Mouse (Mus musculus) heart, embryonic 16.5 days (tissue): ENCODE results near the gene Cpt2. TPM values are rescaled to one million over a fixed set of nuclear protein-coding genes. Genes with fewer than 3 reads are reported as not detected.

Experiments used
- ATAC-seq: fragments of 200-750 bp; cut with Nextera tagmentation; replicated peaks from 2 replicates; pipeline ENCODE4 v1.8.0; 2017; ENCODE audit warnings: moderate number of reproducible peaks; ENCODE audit not compliant: insufficient read depth, low FRiP score; ENCODE audit errors: extremely low read depth
- H3K27ac ChIP-seq: fragments of 300-500 bp; sonication (generic); 2 replicates; pipeline ENCODE4 v1.5.1; 2014; ENCODE audit warnings: mild to moderate bottlenecking, low read length, control low read depth, moderate library complexity
- H3K27me3 ChIP-seq: fragments of 300-500 bp; sonication (generic); 2 replicates; pipeline ENCODE4 v1.6.1; 2014; ENCODE audit warnings: low read length, mixed read lengths; ENCODE audit not compliant: control insufficient read depth, insufficient read depth
- H3K36me3 ChIP-seq: fragments of 300-500 bp; sonication (generic); 2 replicates; pipeline ENCODE4 v1.6.1; 2014; ENCODE audit not compliant: control insufficient read depth, insufficient read depth
- H3K4me1 ChIP-seq: fragments of 300-500 bp; sonication (generic); 2 replicates; pipeline ENCODE4 v1.6.1; 2014; ENCODE audit warnings: low read length, mixed read lengths; ENCODE audit not compliant: control insufficient read depth, insufficient read depth
- H3K4me2 ChIP-seq: fragments of 300-500 bp; sonication (generic); 2 replicates; pipeline ENCODE4 v1.6.1; 2014; ENCODE audit warnings: low read depth, mild to moderate bottlenecking, control low read depth, low read length
- H3K4me3 ChIP-seq: fragments of 300-500 bp; sonication (generic); 2 replicates; pipeline ENCODE4 v1.5.1; 2014; ENCODE audit warnings: mild to moderate bottlenecking, control low read depth, low read length
- H3K9ac ChIP-seq: fragments of 300-500 bp; sonication (generic); 2 replicates; pipeline ENCODE4 v1.6.1; 2014; ENCODE audit warnings: low read length, control low read depth
- H3K9me3 ChIP-seq: fragments of 300-500 bp; sonication (generic); replicated peaks from 2 replicates; pipeline ENCODE4 v1.6.1; 2016; ENCODE audit warnings: low read length; ENCODE audit not compliant: control insufficient read depth
- WGBS: fragments of 180-500 bp; shearing (Covaris S2); extraction: QIAGEN DNeasy Blood & Tissue Kit; methylation state at CpG from one replicate; pipeline ENCODE4 v1.1.7; 2014; 5-methylcytosine and 5-hydroxymethylcytosine counted together
- polyA plus RNA-seq: library from polyadenylated mRNA; unstranded; fragments of >200 nt; fragmentation: Nextera tagmentation; extraction: Ambion mirVana; gene quantifications from 2 replicates; pipeline ENCODE4 v1.2.1, GENCODE M21; 2015

Cpt2 gene
- polyA plus RNA-seq, 1 experiment from 2014 or later = 69.2 TPM

DNA sequence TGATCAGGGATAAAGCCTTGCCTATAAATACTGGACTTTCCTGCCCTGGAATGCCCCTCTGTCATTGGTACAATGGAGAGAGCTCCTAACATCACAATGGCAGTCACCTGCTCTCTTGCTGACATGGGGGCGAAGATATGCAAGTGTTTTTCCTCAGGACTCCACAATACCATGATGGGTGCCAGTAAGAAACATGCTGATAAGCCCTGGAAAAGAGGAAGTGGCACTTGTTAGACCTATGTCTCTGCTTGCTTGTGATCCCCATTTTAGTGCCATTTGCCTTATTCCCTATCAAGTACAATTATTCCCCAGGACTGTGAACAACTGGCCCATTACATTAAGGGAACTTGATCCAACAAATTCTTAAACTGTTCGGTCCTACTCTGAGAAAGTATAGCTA lies 5.3 kb upstream of the Cpt2 start:
- no peak overlapping the region for H3K27ac ChIP-seq
- no peaks in the 10 kb centered on the region for H3K4me1 ChIP-seq
- no peak overlapping the region for H3K9ac ChIP-seq
- no peak overlapping the region for H3K4me3 ChIP-seq
- H3K4me2 ChIP-seq = no peak overlapping the region
- no peaks in the 10 kb centered on the region for H3K27me3 ChIP-seq
- ATAC-seq = no peak
- 67% methylated on average over 2 of the region's 2 CpGs for WGBS
- H3K9me3 ChIP-seq = no peaks in the 10 kb centered on the region
- no peaks in the 10 kb centered on the region for H3K36me3 ChIP-seq

DNA sequence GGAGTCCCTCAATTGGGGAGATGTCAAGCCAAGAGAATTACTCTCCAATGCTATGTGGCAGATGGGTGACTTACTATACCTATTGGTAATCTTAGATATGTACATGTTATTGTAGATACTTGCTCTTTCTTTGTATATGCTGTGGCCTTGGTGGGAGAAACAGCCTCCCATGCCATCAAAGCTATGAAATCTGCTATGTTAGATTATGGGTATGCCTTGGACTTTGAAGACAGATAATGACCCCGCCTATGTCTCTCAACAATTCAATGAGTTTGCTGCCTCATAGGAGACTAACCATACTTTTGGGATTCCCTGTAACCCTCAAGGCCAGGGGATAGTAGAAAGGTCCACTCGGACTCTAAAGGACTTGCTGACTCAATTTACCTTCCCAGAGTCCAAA lies 4.9 kb upstream of the Cpt2 start:
- no peaks in the 10 kb centered on the region for H3K9me3 ChIP-seq
- no peak for ATAC-seq
- no peak overlapping the region for H3K9ac ChIP-seq
- H3K27ac ChIP-seq = no peak overlapping the region
- H3K36me3 ChIP-seq = no peaks in the 10 kb centered on the region
- no peaks in the 10 kb centered on the region for H3K4me1 ChIP-seq
- H3K4me2 ChIP-seq = no peak overlapping the region
- whole genome bisulfite sequencing = 54% methylated on average over 2 of the region's 2 CpGs
- H3K27me3 ChIP-seq = no peaks in the 10 kb centered on the region
- no peak overlapping the region for H3K4me3 ChIP-seq

DNA sequence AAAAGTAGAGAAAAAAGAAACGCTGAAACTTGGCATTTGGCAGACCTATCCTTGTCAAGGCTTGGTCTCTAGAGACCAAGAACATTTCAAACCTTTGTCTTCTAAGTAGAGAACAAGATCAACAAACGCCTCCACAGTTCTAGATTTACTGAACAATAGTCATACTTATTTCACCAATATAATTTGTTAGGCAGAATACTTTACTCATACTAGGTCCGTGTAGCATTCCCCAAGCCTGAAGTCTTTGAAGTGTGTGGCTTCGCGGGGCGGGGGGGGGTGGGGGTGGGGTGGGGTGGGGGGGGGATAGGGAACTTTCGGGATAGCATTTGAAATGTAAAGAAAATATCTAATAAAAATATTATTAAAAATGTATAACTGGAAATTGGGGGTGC lies 389 bp upstream of the Cpt2 start:
- Histone ChIP-seq H3K36me3 (no peaks in the 10 kb centered on the region), H3K4me3 (peak overlapping the region; percentile 89), H3K4me2 (peak overlapping the region; percentile 91), H3K27ac (peak overlapping the region; percentile 34; the same call in 1 of the 2 replicates), H3K9ac (peak overlapping the region; percentile 96), H3K4me1 (peaks cover 29% of the 10 kb centered on the region), H3K27me3 (no peaks in the 10 kb centered on the region), H3K9me3 (no peaks in the 10 kb centered on the region)
- 39% methylated on average over 7 of the region's 7 CpGs for WGBS
- no peak for ATAC-seq

DNA sequence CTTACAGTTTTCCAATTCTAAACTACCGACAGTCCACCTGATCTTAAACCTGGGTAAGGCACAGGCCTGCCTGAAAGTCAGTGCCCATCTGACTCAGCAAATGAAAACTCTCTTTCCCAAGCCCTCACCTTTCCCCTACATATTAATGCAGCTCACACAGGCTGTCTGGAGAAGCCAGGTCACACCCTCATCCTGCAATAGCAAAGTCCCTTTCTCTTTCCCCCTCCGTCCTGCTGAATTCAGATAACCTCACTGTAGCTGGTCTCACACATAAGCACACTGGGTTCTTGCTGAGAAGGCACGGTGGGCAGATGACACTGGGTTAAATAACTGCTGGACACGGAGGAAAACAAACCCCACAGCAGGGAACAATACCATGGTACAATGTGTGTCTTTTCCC lies 1.5 kb downstream of the Cpt2 start:
- Histone ChIP-seq H3K36me3 (no peaks in the 10 kb centered on the region), H3K27me3 (no peaks in the 10 kb centered on the region), H3K4me2 (peak overlapping the region; percentile 91), H3K27ac (peak overlapping the region; percentile 56), H3K4me3 (0 out of 2 replicates have a peak overlapping the region, but pooled peaks have one; percentile 7), H3K9me3 (no peaks in the 10 kb centered on the region), H3K4me1 (peaks cover 29% of the 10 kb centered on the region), H3K9ac (peak overlapping the region; percentile 42; the same call in 1 of the 2 replicates)
- ATAC-seq = no peak
- WGBS = 42% methylated on average over 4 of the region's 4 CpGs

DNA sequence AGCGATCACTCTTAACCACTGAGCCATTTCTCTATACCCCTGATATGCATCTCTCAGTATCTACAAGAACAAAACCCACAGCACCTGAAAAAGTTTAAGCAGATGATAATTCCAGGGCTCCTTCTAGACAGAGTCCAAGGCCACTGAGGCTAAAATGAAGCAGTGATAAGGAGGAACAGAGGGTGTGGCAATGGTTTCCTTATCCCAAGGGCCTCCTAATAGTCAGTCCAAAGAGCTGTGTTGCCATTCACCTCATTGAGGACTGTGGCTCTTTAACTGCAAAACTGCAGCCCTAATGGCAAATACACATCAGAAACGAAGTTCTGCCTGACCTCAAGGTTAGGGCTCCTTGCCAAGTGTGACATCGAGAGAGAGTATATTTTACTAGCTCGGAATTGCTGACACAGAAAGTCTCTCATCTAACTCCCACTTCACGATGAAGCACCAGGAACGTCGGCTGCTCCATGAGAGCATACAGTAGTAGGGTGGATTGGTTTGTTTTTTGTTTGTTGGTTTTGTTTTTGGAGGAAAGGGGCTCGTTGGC lies 2.2 kb downstream of the Cpt2 start:
- no peaks in the 10 kb centered on the region for H3K27me3 ChIP-seq
- no peak for ATAC-seq
- 0 out of 2 replicates have a peak overlapping the region, but pooled peaks have one; percentile 91 for H3K4me2 ChIP-seq
- H3K9ac ChIP-seq = no peak overlapping the region
- peak overlapping the region; percentile 56 for H3K27ac ChIP-seq
- H3K4me3 ChIP-seq = no peak overlapping the region
- H3K36me3 ChIP-seq = no peaks in the 10 kb centered on the region
- WGBS = 35% methylated on average over 8 of the region's 8 CpGs
- peaks cover 29% of the 10 kb centered on the region for H3K4me1 ChIP-seq
- no peaks in the 10 kb centered on the region for H3K9me3 ChIP-seq

DNA sequence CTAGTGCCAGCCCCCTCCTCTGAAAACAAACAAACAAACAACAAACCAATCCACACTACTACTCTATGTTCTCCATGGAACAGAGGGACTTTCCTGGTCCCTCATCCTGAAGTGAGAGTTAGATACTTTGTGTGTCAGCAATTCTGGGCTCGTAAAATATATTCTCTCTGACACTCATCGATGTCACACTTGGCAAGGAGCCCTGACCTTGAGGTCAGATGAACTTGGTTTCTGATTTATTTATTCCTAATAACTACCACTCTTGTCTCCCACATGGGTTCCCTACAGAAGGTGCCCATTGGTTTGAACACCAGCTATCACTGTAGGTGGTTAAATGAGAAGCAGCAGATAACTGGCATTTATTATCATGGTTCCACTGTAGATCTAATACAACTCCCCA lies 3.1 kb downstream of the Cpt2 start:
- no peak for ATAC-seq
- H3K4me2 ChIP-seq = no peak overlapping the region
- H3K27ac ChIP-seq = no peak overlapping the region
- no peaks in the 10 kb centered on the region for H3K9me3 ChIP-seq
- no peak overlapping the region for H3K4me3 ChIP-seq
- peaks cover 29% of the 10 kb centered on the region for H3K4me1 ChIP-seq
- WGBS = 62% methylated on average over 2 of the region's 2 CpGs
- no peaks in the 10 kb centered on the region for H3K36me3 ChIP-seq
- no peaks in the 10 kb centered on the region for H3K27me3 ChIP-seq
- no peak overlapping the region for H3K9ac ChIP-seq

DNA sequence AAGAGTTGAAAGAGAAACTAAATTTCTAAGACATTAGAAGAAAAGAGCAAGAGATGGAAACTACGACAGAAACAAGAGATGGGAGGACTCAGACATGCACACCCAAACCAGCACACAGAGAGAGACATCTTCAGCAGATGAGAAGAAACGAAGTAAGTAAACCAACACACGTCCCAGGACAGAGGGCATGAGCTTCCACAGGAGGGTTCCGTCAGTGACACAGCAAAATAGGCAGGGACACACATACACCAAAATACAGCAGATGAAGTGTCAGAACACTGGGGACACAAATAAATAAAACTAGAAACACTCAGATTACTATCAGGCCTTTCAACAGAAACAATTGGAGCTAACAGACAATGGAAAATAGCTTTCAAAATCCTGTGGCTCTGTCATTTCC lies 13.4 kb downstream of the Cpt2 start:
- peaks cover 39% of the 10 kb centered on the region for H3K36me3 ChIP-seq
- 90% methylated on average over 4 of the region's 4 CpGs for WGBS
- ATAC-seq = no peak

DNA sequence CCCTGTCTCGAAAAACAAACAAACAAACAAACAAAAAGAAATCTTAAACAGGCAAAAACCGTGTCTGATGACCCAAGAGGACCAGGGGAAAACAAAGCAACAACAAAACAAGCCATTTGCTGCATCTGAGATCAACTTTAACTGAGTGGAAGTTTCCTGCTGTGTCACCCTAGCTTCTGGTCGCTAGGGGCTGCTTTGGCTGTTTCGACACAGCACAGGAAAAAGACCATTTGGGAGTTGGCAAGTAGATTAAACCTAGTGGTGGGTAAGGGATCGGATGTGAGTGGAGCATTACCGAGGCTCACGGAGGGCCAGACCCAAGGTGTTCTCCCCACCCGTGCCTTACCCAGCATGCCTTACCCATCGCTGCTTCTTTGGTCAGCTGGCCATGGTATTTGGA lies 16.8 kb downstream of the Cpt2 start:
- peaks cover 37% of the 10 kb centered on the region for H3K36me3 ChIP-seq
- H3K4me1 ChIP-seq = no peaks in the 10 kb centered on the region
- H3K27ac ChIP-seq = no peak overlapping the region
- no peaks in the 10 kb centered on the region for H3K27me3 ChIP-seq
- no peak for ATAC-seq
- no peak overlapping the region for H3K4me3 ChIP-seq
- no peak overlapping the region for H3K4me2 ChIP-seq
- 83% methylated on average over 9 of the region's 9 CpGs for WGBS
- no peaks in the 10 kb centered on the region for H3K9me3 ChIP-seq
- H3K9ac ChIP-seq = no peak overlapping the region

More for the DNA sequence above, 13.4 kb downstream of the Cpt2 start:
- Histone ChIP-seq H3K27ac (no peak overlapping the region), H3K4me2 (no peak overlapping the region), H3K4me3 (no peak overlapping the region), H3K4me1 (no peaks in the 10 kb centered on the region), H3K27me3 (no peaks in the 10 kb centered on the region), H3K9me3 (no peaks in the 10 kb centered on the region), H3K9ac (no peak overlapping the region)

DNA sequence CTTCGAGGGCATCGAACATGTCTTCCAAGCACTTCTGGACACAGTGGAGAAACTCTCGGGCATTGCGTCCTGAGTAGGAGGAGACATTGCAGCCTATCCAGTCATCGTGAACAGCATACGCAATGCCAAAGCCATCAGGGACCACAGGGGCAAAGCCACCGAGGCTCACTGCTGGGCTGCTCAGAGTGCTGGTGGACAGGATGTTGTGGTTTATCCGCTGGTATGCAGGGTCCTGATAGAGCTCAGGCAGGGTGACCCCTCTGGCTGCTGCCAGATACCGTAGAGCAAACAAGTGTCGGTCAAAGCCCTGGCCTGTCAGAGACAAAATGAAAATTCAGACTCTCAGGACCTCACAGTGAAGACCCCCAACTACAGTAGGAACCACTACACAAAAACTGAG lies 19.2 kb downstream of the Cpt2 start:
- Histone ChIP-seq H3K27me3 (no peaks in the 10 kb centered on the region), H3K4me2 (no peak overlapping the region), H3K27ac (no peak overlapping the region), H3K4me1 (no peaks in the 10 kb centered on the region), H3K9me3 (no peaks in the 10 kb centered on the region), H3K9ac (no peak overlapping the region), H3K36me3 (peaks cover 29% of the 10 kb centered on the region), H3K4me3 (no peak overlapping the region)
- 75% methylated on average over 10 of the region's 10 CpGs for WGBS
- no peak for ATAC-seq
